Mouse (Mus musculus): ENCODE measurements around the gene Atg7.
"Not testable (repeated sequence)": the region's sequence is repeated elsewhere in the genome, so short reads cannot be mapped to it uniquely, and the experiment has no call there.

Gene Atg7

DNA sequence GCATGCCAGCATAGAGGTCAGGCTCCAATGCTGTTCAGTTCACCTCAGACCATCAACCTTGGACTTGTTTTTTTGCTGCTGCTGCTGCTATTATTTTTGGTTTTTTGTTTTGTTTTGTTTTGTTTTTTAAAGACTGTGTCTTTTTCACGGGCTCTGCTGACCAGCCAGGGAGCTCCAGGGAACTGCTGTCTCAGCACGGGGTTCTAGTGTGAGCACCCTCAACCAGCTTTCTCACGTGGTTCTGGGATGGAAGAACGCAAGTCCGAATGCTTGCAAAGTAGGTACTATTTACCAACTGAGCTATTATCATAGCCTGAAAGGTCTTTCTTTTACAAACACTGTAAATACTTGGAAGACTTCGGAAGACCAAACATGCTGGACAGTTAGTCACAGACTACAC, 233.6 kb downstream of the Atg7 start:
- DNase-seq (ENCODE audit: extremely low read depth, low read depth): no peak

- DNase-seq (ENCODE audit: extremely low read depth, low read depth): no peak
Measured at GRCm38 (mm10) chr6:114878841-114879520, 236.1 kb downstream of the Atg7 start.

GRCm38 (mm10) chr6:114880798-114881197, 237.9 kb downstream of the Atg7 start:
- DNase-seq (ENCODE audit: extremely low read depth, low read depth): no peak

GRCm38 (mm10) chr6:114882212-114882611, 239.3 kb downstream of the Atg7 start:
- no peak for DNase-seq (ENCODE audit: extremely low read depth, low read depth)

GRCm38 (mm10) chr6:114882675-114883074, 239.8 kb downstream of the Atg7 start:
- DNase-seq (ENCODE audit: extremely low read depth, low read depth): no peak

DNA sequence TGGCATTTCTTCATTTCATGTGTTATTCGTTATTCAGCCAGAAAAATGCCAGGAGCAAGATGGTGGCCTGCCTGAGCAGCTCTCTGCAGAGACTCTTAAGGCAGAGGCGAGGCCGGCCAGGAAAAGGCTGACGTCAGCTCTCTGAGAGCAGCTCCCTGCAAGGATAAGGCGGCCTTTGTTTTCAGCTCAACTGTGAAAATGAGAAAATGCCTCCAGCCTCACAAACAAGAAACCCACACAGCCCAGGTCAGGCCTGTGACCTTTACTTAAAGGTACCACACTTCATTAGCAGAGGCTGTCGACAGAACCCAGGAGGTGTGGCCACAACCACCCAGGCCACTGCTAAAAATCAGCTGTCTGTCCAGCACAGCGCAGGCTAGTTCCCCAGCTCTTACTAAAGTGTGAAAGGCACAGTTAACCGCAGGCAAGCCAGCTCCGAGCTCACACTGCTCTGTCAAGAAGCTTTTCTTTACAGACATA, 240.4 kb downstream of the Atg7 start:
- DNase-seq (ENCODE audit: extremely low read depth, low read depth): no peak

- no peak for DNase-seq (ENCODE audit: extremely low read depth, low read depth)
Measured at GRCm38 (mm10) chr6:114885129-114885528, 242.2 kb downstream of the Atg7 start.

DNA sequence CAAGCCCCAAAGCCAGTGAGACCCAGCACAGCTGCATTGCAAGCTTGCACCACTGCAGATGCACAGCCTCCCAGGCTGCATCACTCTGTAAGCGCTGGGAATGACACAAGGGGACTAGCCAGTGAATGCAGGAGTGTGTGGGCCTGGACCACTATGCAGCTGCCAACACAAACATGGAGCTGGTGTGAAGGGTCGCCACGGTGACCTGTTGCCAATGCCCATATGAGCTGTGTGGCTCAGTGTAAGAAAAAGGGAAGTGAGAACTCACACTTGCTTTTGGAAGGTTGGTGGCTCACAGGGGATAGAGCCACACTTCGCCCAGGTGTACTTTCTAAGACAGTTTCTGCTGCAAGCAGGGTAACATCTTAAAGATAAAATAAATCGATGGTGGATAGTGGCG, 243.1 kb downstream of the Atg7 start:
- no peak for DNase-seq (ENCODE audit: extremely low read depth, low read depth)

DNA sequence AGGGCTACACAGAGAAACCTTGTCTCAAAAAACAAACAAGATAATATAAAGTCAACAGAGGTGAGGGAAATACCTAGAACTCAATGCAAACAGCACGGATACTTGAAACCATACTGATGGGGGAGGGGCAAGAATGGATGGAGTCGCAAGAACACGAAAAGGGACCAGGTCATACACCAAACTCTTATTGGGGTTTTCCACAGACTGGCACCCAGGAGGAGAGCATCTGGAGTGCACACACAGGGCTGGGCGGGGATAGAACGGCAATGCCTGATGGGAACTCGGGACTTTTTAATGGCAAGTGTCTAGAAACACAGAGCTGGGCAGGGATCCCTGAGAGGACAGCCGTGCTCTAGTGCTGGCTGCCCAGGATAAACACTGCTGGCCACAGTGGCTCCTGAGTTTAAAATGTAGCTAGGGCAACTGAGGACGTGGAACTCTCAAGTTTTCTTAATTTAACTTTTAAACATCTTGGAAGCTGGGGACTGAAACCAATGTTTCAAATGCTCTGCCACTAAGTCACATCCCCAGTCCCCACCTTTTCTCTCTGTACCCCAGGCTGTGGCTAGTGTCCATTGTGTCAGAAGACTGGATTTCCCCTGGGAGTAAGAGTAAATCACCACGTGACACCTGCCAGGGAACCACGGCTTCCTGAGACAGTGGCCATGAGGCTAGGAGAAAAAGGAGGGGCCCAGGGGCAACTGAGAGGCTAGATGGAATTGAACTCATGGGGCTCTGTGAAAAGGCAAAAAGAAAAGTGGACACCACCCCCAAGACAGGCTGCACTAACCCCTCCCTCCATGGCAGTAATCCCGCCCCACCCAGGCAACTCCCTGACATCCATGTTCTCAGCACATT, 243.8 kb downstream of the Atg7 start:
- DNase-seq (ENCODE audit: extremely low read depth, low read depth): no peak

DNA sequence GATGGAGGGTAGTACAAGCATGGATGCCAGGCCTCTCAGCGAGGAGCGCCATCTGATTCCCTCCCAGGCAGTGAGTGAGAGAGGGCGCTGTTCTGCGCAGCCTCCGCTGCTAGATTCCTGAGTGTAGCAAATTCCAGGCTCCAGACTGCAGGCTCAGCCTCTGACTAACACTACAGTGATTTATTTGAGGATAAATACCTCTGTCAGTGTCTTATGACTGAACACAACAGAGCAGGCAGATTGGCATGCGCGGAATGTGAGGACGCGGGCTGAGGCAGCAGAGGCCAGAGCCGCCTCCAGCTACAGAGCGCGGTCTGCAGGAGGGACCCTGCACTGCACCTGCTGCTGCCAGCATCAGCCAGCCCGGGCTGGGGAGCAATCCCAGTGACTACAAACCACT, 246.0 kb downstream of the Atg7 start:
- DNase-seq (ENCODE audit: extremely low read depth, low read depth): no peak

DNA sequence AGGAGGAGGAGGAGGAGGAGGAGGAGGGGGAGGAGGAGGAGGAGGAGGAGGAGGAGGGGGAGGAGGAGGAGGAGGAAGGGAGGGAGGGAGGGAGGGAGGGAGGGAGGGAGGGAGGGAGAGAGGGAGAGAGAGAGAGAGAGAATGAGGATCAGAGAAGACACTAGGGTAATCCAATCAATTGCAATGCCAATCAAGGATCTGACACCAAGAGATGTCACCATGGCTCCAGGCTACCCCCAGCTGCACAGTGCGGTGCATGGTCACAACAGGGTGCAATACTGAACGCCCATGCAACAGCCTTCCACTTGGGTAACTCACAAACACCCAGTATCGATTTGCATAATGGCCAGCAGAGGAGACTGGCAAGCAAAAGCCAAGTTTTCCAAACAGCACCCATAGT, 247.1 kb downstream of the Atg7 start:
- DNase-seq (ENCODE audit: extremely low read depth, low read depth): not testable (repeated sequence)

- no peak for DNase-seq (ENCODE audit: extremely low read depth, low read depth)
Measured at GRCm38 (mm10) chr6:114890411-114891115, 247.7 kb downstream of the Atg7 start.

DNA sequence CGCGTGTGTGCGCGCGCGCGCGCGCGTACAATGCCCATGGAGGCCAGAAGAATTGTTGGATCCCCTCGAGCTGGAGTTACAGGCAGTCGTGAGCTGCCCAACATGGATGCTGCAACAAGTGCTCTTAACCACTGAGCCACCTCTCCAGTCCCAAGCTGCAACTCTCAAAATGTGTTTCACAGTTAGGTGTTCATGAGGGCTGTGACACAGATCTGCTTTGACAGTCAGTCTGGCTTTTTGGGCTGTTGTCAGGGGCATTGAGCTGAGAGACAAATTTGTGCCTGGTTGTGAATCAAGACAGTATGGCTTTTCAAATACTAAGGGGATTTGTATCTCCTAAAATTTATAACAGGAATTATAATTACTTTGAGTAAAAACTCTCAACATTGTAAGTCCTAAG, 248.4 kb downstream of the Atg7 start:
- DNase-seq (ENCODE audit: extremely low read depth, low read depth): no peak

DNA sequence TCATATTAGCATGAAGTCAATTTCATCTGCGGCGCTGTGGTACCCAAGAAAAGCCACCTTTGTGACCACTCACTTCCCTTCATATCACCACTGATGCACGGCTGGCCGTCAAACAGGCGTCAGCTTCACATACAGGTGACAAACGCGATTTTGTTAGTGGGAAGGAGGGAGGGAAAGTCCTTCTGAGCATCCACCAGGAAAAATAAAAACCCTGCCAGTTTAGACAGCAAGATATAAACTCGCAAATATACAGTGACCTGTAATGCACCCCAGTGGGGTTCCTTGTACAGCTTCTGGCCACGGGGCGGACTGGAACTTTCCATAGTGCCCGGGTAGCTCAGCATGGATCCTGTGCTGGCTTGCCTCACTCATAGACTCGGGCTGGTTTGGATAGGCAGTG, 248.9 kb downstream of the Atg7 start:
- DNase-seq (ENCODE audit: extremely low read depth, low read depth): no peak

DNA sequence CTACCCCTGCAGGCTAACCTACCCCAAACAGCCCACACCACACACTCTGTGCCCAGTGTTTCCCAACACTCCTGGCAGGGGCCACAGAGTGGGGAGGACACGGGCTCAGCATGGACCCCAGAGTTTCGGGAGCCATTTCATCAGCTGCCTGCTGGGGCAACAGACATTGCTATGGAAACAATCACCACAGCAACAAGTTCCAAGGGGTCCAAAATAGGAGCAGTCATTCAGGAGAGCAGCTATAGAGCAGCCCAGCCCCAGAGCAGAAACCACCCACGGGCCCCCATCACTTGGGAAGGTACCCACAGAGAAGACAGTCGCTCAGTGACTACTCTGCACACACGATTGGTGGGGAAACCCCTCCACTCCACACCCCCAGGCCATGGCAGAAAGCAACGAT, 249.5 kb downstream of the Atg7 start:
- DNase-seq (ENCODE audit: extremely low read depth, low read depth): no peak

DNA sequence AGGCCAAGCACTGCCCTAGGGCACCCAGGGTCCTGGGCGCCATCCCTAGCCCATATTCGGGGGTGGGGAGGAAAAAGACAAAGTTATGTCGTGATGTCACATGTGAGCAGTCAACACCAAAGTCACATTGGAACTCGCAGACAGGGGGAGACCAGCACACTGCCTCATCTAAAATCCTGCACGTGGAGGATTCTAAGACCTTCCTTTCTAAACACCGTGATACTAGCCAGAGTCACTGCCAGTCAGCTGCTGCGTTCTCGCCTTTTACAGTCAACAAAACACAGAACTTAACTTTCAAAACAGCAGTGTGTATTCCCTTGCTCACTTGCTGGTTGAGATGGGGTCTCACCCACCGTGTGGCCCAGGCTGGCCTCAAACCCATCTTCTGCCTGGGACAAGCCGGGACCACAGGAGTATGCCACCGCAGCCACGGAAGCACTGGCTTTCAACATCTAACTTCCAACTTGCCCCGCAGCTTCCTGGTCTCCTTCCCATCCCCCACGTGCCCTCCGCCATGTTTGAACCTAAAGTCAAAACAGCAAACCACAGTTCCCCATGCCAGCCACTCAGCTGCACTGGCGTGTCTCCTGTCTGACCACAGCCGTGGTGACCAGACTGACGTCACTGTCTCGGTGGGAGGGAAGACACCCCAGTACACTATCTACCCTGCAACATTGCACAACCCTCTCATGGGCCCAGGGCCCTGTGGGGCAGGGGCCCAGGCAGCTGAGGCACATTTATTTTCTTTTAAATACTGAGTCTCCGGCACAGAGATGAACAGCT, 250.7 kb downstream of the Atg7 start:
- DNase-seq (ENCODE audit: extremely low read depth, low read depth): no peak

DNA sequence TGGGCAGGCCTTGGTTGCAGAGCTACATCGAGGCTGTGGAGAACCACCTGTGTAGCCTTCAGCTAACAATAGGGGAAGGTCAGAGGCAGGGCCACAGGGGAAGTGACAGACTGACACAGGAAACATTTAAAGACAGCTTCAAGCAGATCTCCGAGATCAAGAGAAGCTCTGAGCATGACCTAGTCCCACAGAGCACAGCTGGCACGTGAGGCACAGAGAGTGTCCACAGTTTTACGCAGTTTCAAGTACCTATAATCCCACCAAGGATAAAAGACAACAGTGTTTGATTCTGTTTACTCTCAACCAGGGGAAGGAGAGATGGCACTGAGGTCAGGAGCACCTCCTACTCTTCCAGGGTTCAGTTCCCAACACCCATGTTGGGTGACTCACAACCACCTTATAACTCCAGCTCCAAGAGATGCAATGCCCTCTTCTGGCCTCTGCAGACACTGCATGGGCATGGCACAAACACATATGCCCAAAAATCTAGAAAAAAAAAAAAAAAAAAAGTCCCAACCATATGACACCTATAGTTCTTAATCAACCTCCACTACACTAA, 251.7 kb downstream of the Atg7 start:
- no peak for DNase-seq (ENCODE audit: extremely low read depth, low read depth)

- DNase-seq (ENCODE audit: extremely low read depth, low read depth): no peak
Measured at GRCm38 (mm10) chr6:114895191-114895590, 252.3 kb downstream of the Atg7 start.

DNA sequence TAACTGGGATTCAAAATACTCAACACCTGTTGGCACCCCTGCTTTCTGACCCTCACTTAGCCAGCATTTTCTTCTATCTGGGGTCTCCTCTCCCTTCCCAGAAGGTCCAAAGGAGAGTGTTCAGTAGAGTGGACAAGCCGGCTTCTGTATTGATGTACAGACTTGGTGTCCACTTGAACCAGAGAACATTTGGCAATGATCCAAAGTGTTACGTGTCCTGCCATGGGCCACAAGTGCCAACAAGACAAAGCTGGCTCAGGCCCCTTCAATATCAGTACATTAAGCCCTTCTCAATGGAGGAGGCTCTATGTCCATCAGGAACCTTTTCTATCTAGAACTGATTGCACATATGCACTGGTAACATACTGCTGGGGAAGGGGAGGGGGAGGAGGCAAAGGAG, 253.4 kb downstream of the Atg7 start:
- no peak for DNase-seq (ENCODE audit: extremely low read depth, low read depth)

- no peak for DNase-seq (ENCODE audit: extremely low read depth, low read depth)
Measured at GRCm38 (mm10) chr6:114898949-114899348, 256.1 kb downstream of the Atg7 start.

DNA sequence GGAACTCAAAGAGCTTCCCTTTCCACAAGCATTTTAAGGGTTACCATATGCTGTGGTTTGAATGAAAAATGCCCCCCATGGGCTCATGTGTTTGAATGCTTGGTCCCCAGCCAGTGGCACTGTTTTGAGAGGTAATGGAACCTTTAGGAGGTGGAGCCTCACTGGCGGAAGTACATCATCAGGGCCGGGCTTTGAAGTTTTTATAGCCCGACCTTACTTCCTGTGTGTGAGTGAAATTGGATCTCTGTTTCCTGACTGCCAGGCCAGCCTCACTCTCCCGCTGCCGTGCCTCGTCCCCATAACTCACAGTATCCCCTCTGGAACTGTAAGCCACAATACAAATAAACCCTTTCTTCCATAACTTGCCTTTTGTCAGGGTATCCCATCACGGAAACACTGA, 256.8 kb downstream of the Atg7 start:
- no peak for DNase-seq (ENCODE audit: extremely low read depth, low read depth)

Measured in MEL-GATA-1-ER (cell line).